Mouse (Mus musculus) liver, postnatal 0 days (tissue): ENCODE results near the gene Olfml2b. TPM values are rescaled to one million over a fixed set of nuclear protein-coding genes. Genes with fewer than 3 reads are reported as not detected.

ENCODE experiments used
- ATAC-seq: fragments of 200-750 bp; cut with Nextera tagmentation; 2 replicates; pipeline ENCODE4 v1.8.0; 2017; ENCODE audit warnings: mild to moderate bottlenecking, moderate library complexity
- DNase-seq: peaks from one replicate; pipeline ENCODE4 v3.0.0-alpha.2; 2016
- H3K27ac ChIP-seq: fragments of 300-500 bp; sonication (generic); 2 replicates; pipeline ENCODE4 v1.5.1; 2014; ENCODE audit warnings: antibody characterized with exemption, moderate library complexity, mild to moderate bottlenecking, low read depth
- H3K27me3 ChIP-seq: fragments of 300-500 bp; sonication (generic); 2 replicates; pipeline ENCODE4 v1.6.1; 2014; ENCODE audit warnings: low read length, control low read depth, mixed read lengths; ENCODE audit not compliant: insufficient read depth
- H3K36me3 ChIP-seq: fragments of 300-500 bp; sonication (generic); replicated peaks from 2 replicates; pipeline ENCODE4 v1.6.1; 2014; ENCODE audit warnings: mild to moderate bottlenecking, control low read depth, low read length, moderate library complexity, mixed read lengths; ENCODE audit not compliant: insufficient read depth
- H3K4me1 ChIP-seq: fragments of 300-500 bp; sonication (generic); 2 replicates; pipeline ENCODE4 v1.6.1; 2014; ENCODE audit warnings: antibody characterized with exemption, mild to moderate bottlenecking, control low read depth; ENCODE audit not compliant: insufficient read depth
- H3K4me2 ChIP-seq: fragments of 300-500 bp; sonication (generic); 2 replicates; pipeline ENCODE4 v1.6.1; 2014; ENCODE audit warnings: low read depth, mild to moderate bottlenecking, low read length, moderate library complexity, mixed read lengths
- H3K4me3 ChIP-seq: fragments of 300-500 bp; sonication (generic); 2 replicates; pipeline ENCODE4 v1.5.1; 2014; ENCODE audit warnings: low read depth, low read length
- H3K9ac ChIP-seq: fragments of 300-500 bp; sonication (generic); replicated peaks from 2 replicates; pipeline ENCODE4 v1.6.1; 2014; ENCODE audit warnings: mild to moderate bottlenecking, moderate library complexity
- H3K9me3 ChIP-seq: fragments of 300-500 bp; sonication (generic); 2 replicates; pipeline ENCODE4 v1.6.1; 2016; ENCODE audit warnings: mild to moderate bottlenecking, control low read depth, low read length, mixed read lengths
- CTCF ChIP-seq: sonication (generic); IDR thresholded peaks from 2 replicates; pipeline ENCODE4 v1.5.1; 2016; ENCODE audit warnings: antibody characterized with exemption, low read depth
- EP300 ChIP-seq: IDR thresholded peaks from 2 replicates; pipeline ENCODE4 v1.6.1; 2016; ENCODE audit warnings: antibody characterized with exemption, low read depth, mild to moderate bottlenecking
- WGBS: fragments of 180-500 bp; shearing (Covaris S2); extraction: QIAGEN DNeasy Blood & Tissue Kit; methylation state at CpG from one replicate; pipeline ENCODE4 v1.1.7; 2014; ENCODE audit not compliant: insufficient replicate concordance; 5-methylcytosine and 5-hydroxymethylcytosine counted together
- polyA plus RNA-seq: library from polyadenylated mRNA; unstranded; fragments of >200 nt; fragmentation: Nextera tagmentation; extraction: Ambion mirVana; gene quantifications from 2 replicates; pipeline ENCODE4 v1.2.1, GENCODE M21; 2015

Olfml2b gene
- polyA plus RNA-seq, 1 experiment from 2014 or later, result 2.9 TPM

DNA sequence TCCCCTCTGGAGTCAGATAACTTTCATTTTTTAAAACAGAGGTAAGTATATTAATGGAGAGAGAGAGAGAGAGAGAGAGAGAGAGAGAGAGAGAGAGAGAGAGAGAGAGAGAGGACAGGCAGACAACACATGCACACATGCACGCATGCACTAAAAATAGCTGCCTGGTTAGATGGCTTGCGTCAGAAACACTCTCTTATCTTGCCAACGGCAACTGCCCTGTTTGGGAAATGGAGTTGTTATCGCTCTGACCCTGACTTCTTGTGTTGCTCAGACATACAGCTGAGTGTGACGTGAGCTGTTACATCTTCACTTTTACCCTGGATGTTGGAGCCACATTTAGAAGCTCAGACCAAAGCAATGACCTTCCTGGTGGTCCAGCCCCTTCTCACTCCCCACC lies 21.4 kb upstream of the Olfml2b start:
- H3K4me1 ChIP-seq, result peaks cover 17% of the 10 kb centered on the region
- peak overlapping the region; percentile 36 for H3K4me2 ChIP-seq
- H3K9me3 ChIP-seq, result peaks cover 3% of the 10 kb centered on the region; the same call in 1 of the 2 replicates
- no peaks in the 10 kb centered on the region for H3K36me3 ChIP-seq
- peak; percentile 100 for ATAC-seq
- no peaks in the 10 kb centered on the region for H3K27me3 ChIP-seq
- peak overlapping the region; percentile 90 for H3K27ac ChIP-seq
- H3K9ac ChIP-seq, result no peak overlapping the region
- TF ChIP-seq CTCF (no peak), EP300 (peak; percentile 98)
- no peak overlapping the region for H3K4me3 ChIP-seq
- DNase-seq, result peak; percentile 68
- WGBS, result 4% methylated on average over 5 of the region's 5 CpGs

DNA sequence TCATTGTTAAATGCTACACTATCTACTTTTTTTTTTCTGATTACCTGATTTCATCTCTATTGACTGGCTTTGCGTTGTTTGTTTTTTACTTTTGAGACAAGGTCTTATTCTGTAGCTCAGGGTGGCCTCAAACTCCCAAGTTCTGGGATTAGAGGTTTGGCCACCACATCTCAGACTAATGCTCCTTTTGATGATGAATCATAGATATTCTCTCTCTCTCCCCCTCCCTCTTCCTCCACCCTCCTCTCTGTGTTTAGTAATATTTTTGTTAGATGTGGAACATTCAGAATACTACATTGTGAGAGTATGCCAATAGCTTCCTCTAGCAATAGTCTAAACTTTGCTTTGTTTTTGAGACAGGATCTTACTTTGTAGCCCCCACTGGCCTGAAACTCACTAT lies 20.9 kb upstream of the Olfml2b start:
- Histone ChIP-seq H3K27me3 (no peaks in the 10 kb centered on the region), H3K4me1 (peaks cover 18% of the 10 kb centered on the region), H3K4me2 (peak overlapping the region; percentile 36), H3K4me3 (no peak overlapping the region), H3K9me3 (peaks cover 3% of the 10 kb centered on the region; the same call in 1 of the 2 replicates), H3K36me3 (no peaks in the 10 kb centered on the region), H3K9ac (no peak overlapping the region), H3K27ac (peak overlapping the region; percentile 90)
- DNase-seq (no peak), ATAC-seq (peak; percentile 14; the same call in 1 of the 2 replicates)
- no peak for TF ChIP-seq EP300
- TF ChIP-seq CTCF, result no peak
- WGBS, result 77% methylated on average over 1 of the region's 1 CpGs

DNA sequence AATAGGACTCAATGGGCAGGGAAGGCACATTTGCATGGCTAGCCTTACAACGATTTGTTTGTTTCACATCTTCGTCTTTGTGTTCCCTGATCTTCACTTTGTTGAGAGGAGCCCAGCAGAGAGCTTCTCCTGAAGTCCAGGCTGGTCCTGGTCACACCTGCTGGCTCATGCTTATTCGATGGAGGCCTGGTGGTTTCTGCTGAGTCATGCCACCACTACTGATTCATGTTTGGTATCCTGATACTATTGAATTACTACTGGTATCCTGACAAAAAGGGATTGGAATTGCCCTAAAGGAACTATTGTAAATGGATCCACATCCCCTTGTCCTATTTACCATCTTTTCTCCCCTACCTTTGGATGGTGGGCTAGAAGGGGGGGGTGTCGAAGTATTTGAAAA lies 13.8 kb upstream of the Olfml2b start:
- WGBS, result 71% methylated on average over 4 of the region's 4 CpGs
- ATAC-seq, result peak; percentile 53; the same call in 1 of the 2 replicates
- TF ChIP-seq CTCF, result no peak
- no peak for TF ChIP-seq EP300

GRCm38 (mm10) chr1:170631571-170631970 lies 12.8 kb upstream of the Olfml2b start:
- Histone ChIP-seq H3K4me1 (0 out of 2 replicates have a peak, but pooled peaks cover 2% of the 10 kb centered on the region), H3K4me3 (no peak overlapping the region), H3K27me3 (no peaks in the 10 kb centered on the region), H3K4me2 (no peak overlapping the region), H3K36me3 (no peaks in the 10 kb centered on the region), H3K27ac (no peak overlapping the region), H3K9me3 (no peaks in the 10 kb centered on the region), H3K9ac (no peak overlapping the region)
- no peak for ATAC-seq
- peak; percentile 4 for DNase-seq
- no peak for TF ChIP-seq CTCF
- TF ChIP-seq EP300, result no peak
- 84% methylated on average over 5 of the region's 5 CpGs for WGBS

More for the DNA sequence above, 13.8 kb upstream of the Olfml2b start:
- no peak overlapping the region for H3K4me3 ChIP-seq
- no peak overlapping the region for H3K27ac ChIP-seq
- H3K27me3 ChIP-seq, result no peaks in the 10 kb centered on the region
- DNase-seq, result no peak
- no peaks in the 10 kb centered on the region for H3K9me3 ChIP-seq
- no peaks in the 10 kb centered on the region for H3K36me3 ChIP-seq
- no peak overlapping the region for H3K4me2 ChIP-seq
- 0 out of 2 replicates have a peak, but pooled peaks cover 2% of the 10 kb centered on the region for H3K4me1 ChIP-seq
- no peak overlapping the region for H3K9ac ChIP-seq

DNA sequence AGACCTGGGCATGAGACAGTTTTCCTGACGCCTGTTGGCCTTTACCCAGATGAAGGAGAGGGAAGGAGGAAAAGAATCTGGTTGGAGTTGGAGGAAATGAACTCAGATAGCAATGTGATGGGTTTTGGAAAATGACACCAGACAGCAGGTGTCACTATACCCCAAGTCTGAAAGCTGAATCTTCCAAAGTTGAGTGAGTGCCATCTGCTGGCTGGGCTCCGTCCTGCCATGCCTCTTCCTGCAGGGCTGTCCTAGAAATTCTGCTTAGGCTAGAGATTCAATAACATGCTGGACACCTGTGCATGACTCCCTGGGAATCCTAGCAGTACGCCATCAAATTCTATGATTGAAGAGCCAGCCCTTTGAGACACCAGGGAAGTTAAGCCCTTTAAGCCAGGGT lies 11.9 kb upstream of the Olfml2b start:
- peak; percentile 85 for DNase-seq
- peak; percentile 83 for ATAC-seq

DNA sequence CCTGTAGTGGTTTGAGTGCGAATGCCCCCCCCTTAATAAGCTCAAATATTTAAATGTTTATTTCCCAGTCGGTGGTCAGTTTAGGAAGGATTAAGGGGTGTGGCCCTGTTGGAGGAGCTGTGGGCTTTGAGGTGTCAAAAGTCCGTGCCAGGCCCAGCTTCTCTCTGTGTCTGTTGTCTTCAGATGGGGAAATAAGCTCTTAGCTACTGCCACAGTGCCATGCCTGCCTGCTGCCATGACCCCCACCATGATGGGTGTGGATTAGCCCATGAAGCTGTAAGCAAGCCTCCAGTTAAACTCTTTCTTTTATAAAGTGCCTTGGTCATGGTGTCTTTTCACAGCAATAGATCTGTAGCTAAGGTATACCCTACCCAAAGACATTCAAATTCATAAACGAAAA lies 11.5 kb upstream of the Olfml2b start:
- TF ChIP-seq EP300, result no peak
- TF ChIP-seq CTCF, result no peak
- H3K9me3 ChIP-seq, result no peaks in the 10 kb centered on the region
- H3K4me2 ChIP-seq, result no peak overlapping the region
- H3K36me3 ChIP-seq, result no peaks in the 10 kb centered on the region
- H3K27me3 ChIP-seq, result no peaks in the 10 kb centered on the region
- ATAC-seq (no peak), DNase-seq (peak; percentile 9)
- WGBS, result 61% methylated on average over 4 of the region's 4 CpGs
- no peak overlapping the region for H3K27ac ChIP-seq
- H3K9ac ChIP-seq, result no peak overlapping the region
- H3K4me1 ChIP-seq, result 0 out of 2 replicates have a peak, but pooled peaks cover 2% of the 10 kb centered on the region
- no peak overlapping the region for H3K4me3 ChIP-seq

More for the DNA sequence above, 11.9 kb upstream of the Olfml2b start:
- Histone ChIP-seq H3K4me3 (no peak overlapping the region), H3K9me3 (no peaks in the 10 kb centered on the region), H3K27me3 (no peaks in the 10 kb centered on the region), H3K4me1 (0 out of 2 replicates have a peak, but pooled peaks cover 2% of the 10 kb centered on the region), H3K27ac (no peak overlapping the region), H3K9ac (no peak overlapping the region), H3K4me2 (no peak overlapping the region), H3K36me3 (no peaks in the 10 kb centered on the region)
- TF ChIP-seq EP300 (no peak), CTCF (peak; percentile 99)
- 12% methylated on average over 3 of the region's 3 CpGs for WGBS

GRCm38 (mm10) chr1:170638941-170639340 lies 5.4 kb upstream of the Olfml2b start:
- ATAC-seq, result no peak
- TF ChIP-seq EP300 (no peak), CTCF (no peak)
- Histone ChIP-seq H3K27ac (no peak overlapping the region), H3K4me2 (no peak overlapping the region), H3K9me3 (no peaks in the 10 kb centered on the region), H3K27me3 (no peaks in the 10 kb centered on the region), H3K4me1 (peaks cover under 1% of the 10 kb centered on the region; the same call in 1 of the 2 replicates), H3K9ac (no peak overlapping the region), H3K36me3 (no peaks in the 10 kb centered on the region), H3K4me3 (no peak overlapping the region)
- 78% methylated on average over 7 of the region's 7 CpGs for WGBS
- DNase-seq, result no peak
